Mouse (Mus musculus) neural tube, embryonic 13.5 days (tissue): ENCODE measurements at regions not wholly inside any gene's neighbourhood (a gene's known extent, or its start where the extent isn't known, plus 50 kb on each side); places are given as distances from the start of the nearest gene placed in this dataset.

Experiments
- ATAC-seq: fragments of 200-750 bp; cut with Nextera tagmentation; 2 replicates; pipeline ENCODE4 v1.8.0; 2017; ENCODE audit warnings: low read depth, mild to moderate bottlenecking, moderate TSS enrichment, moderate library complexity
- H3K27ac ChIP-seq: fragments of 300-500 bp; sonication (generic); replicated peaks from 2 replicates; pipeline ENCODE4 v1.5.1; 2015; ENCODE audit warnings: moderate library complexity, mild to moderate bottlenecking, inconsistent platforms
- H3K27me3 ChIP-seq: fragments of 300-500 bp; sonication (generic); 2 replicates; pipeline ENCODE4 v1.6.1; 2015; ENCODE audit warnings: mild to moderate bottlenecking, inconsistent platforms
- H3K36me3 ChIP-seq: fragments of 300-500 bp; sonication (generic); 2 replicates; pipeline ENCODE4 v1.6.1; 2015; ENCODE audit warnings: mild to moderate bottlenecking, inconsistent platforms
- H3K4me1 ChIP-seq: fragments of 300-500 bp; sonication (generic); replicated peaks from 2 replicates; pipeline ENCODE4 v1.6.1; 2015; ENCODE audit warnings: inconsistent platforms
- H3K4me2 ChIP-seq: fragments of 300-500 bp; sonication (generic); 2 replicates; pipeline ENCODE4 v1.6.1; 2015; ENCODE audit warnings: inconsistent platforms, mild to moderate bottlenecking, moderate library complexity
- H3K4me3 ChIP-seq: fragments of 300-500 bp; sonication (generic); 2 replicates; pipeline ENCODE4 v1.5.1; 2015; ENCODE audit warnings: mild to moderate bottlenecking, inconsistent platforms
- H3K9ac ChIP-seq: fragments of 300-500 bp; sonication (generic); 2 replicates; pipeline ENCODE4 v1.6.1; 2015; ENCODE audit warnings: moderate library complexity, mild to moderate bottlenecking, inconsistent platforms
- H3K9me3 ChIP-seq: fragments of 300-500 bp; sonication (generic); 2 replicates; pipeline ENCODE4 v1.6.1; 2016; ENCODE audit warnings: inconsistent platforms
- WGBS: fragments of 180-500 bp; shearing (Covaris S2); methylation state at CpG from one replicate; pipeline ENCODE4 v1.1.7; 2015; 5-methylcytosine and 5-hydroxymethylcytosine counted together

- no peak overlapping the region for H3K9ac ChIP-seq
- H3K27ac ChIP-seq = no peak overlapping the region
- 0 out of 2 replicates have a peak, but pooled peaks cover 2% of the 10 kb centered on the region for H3K9me3 ChIP-seq
- H3K36me3 ChIP-seq = no peaks in the 10 kb centered on the region
- H3K4me2 ChIP-seq = no peak overlapping the region
- no peaks in the 10 kb centered on the region for H3K27me3 ChIP-seq
- no peak for ATAC-seq
- WGBS = 85% methylated on average over 2 of the region's 2 CpGs
- H3K4me3 ChIP-seq = no peak overlapping the region
- H3K4me1 ChIP-seq = no peaks in the 10 kb centered on the region
Measured at GRCm38 (mm10) chr15:59886036-59886435, 130.4 kb downstream of the 4933412E24Rik start.

- ATAC-seq = no peak
- WGBS = 80% methylated on average over 5 of the region's 5 CpGs
- Histone ChIP-seq H3K9ac (no peak overlapping the region), H3K27ac (no peak overlapping the region), H3K4me1 (no peaks in the 10 kb centered on the region), H3K4me2 (no peak overlapping the region), H3K27me3 (no peaks in the 10 kb centered on the region), H3K4me3 (no peak overlapping the region), H3K36me3 (no peaks in the 10 kb centered on the region), H3K9me3 (0 out of 2 replicates have a peak, but pooled peaks cover 2% of the 10 kb centered on the region)
Measured at GRCm38 (mm10) chr15:59882444-59882843, 134.0 kb downstream of the 4933412E24Rik start.

GRCm38 (mm10) chr15:59880426-59880825 is 136.0 kb downstream of the 4933412E24Rik start:
- no peak overlapping the region for H3K9ac ChIP-seq
- WGBS = 94% methylated on average over 5 of the region's 5 CpGs
- ATAC-seq = no peak

GRCm38 (mm10) chr15:59879311-59879710 is 137.1 kb downstream of the 4933412E24Rik start:
- 92% methylated on average over 4 of the region's 4 CpGs for WGBS
- ATAC-seq = no peak
- H3K9ac ChIP-seq = no peak overlapping the region

More at GRCm38 (mm10) chr15:59880426-59880825, 136.0 kb downstream of the 4933412E24Rik start:
- no peaks in the 10 kb centered on the region for H3K36me3 ChIP-seq
- no peak overlapping the region for H3K4me2 ChIP-seq
- no peak overlapping the region for H3K27ac ChIP-seq
- no peaks in the 10 kb centered on the region for H3K4me1 ChIP-seq
- no peak overlapping the region for H3K4me3 ChIP-seq
- H3K9me3 ChIP-seq = 0 out of 2 replicates have a peak, but pooled peaks cover 2% of the 10 kb centered on the region
- H3K27me3 ChIP-seq = no peaks in the 10 kb centered on the region

GRCm38 (mm10) chr15:59876279-59876742 is 140.1 kb downstream of the 4933412E24Rik start:
- Histone ChIP-seq H3K4me3 (no peak overlapping the region), H3K9ac (no peak overlapping the region), H3K36me3 (no peaks in the 10 kb centered on the region), H3K4me1 (no peaks in the 10 kb centered on the region), H3K27ac (no peak overlapping the region), H3K9me3 (no peaks in the 10 kb centered on the region), H3K4me2 (no peak overlapping the region), H3K27me3 (no peaks in the 10 kb centered on the region)
- WGBS = 63% methylated on average over 7 of the region's 7 CpGs
- ATAC-seq = no peak

More at GRCm38 (mm10) chr15:59879311-59879710, 137.1 kb downstream of the 4933412E24Rik start:
- no peak overlapping the region for H3K27ac ChIP-seq
- H3K4me3 ChIP-seq = no peak overlapping the region
- no peaks in the 10 kb centered on the region for H3K4me1 ChIP-seq
- no peaks in the 10 kb centered on the region for H3K27me3 ChIP-seq
- H3K36me3 ChIP-seq = no peaks in the 10 kb centered on the region
- no peak overlapping the region for H3K4me2 ChIP-seq
- H3K9me3 ChIP-seq = no peaks in the 10 kb centered on the region

- Histone ChIP-seq H3K9me3 (peaks cover 3% of the 10 kb centered on the region; the same call in 1 of the 2 replicates), H3K4me2 (no peak overlapping the region), H3K27ac (no peak overlapping the region), H3K9ac (no peak overlapping the region), H3K4me3 (no peak overlapping the region), H3K4me1 (no peaks in the 10 kb centered on the region), H3K36me3 (no peaks in the 10 kb centered on the region), H3K27me3 (no peaks in the 10 kb centered on the region)
- ATAC-seq = no peak
- 92% methylated on average over 8 of the region's 8 CpGs for WGBS
Measured at GRCm38 (mm10) chr15:59866701-59867100, 149.7 kb downstream of the 4933412E24Rik start.

- H3K4me2 ChIP-seq = 0 out of 2 replicates have a peak overlapping the region, but pooled peaks have one; percentile 15
- no peak overlapping the region for H3K9ac ChIP-seq
- WGBS = 52% methylated on average over 18 of the region's 18 CpGs
- H3K27ac ChIP-seq = no peak overlapping the region
- no peaks in the 10 kb centered on the region for H3K36me3 ChIP-seq
- no peaks in the 10 kb centered on the region for H3K27me3 ChIP-seq
- H3K4me1 ChIP-seq = no peaks in the 10 kb centered on the region
- no peak overlapping the region for H3K4me3 ChIP-seq
- ATAC-seq = no peak
- no peaks in the 10 kb centered on the region for H3K9me3 ChIP-seq
Measured at GRCm38 (mm10) chr15:59864746-59865499, 151.5 kb downstream of the 4933412E24Rik start.

- H3K27ac ChIP-seq = no peak overlapping the region
- no peak overlapping the region for H3K4me3 ChIP-seq
- no peak overlapping the region for H3K4me2 ChIP-seq
- no peaks in the 10 kb centered on the region for H3K9me3 ChIP-seq
- H3K9ac ChIP-seq = no peak overlapping the region
- H3K36me3 ChIP-seq = no peaks in the 10 kb centered on the region
- H3K4me1 ChIP-seq = no peaks in the 10 kb centered on the region
- no peak for ATAC-seq
- H3K27me3 ChIP-seq = no peaks in the 10 kb centered on the region
- 85% methylated on average over 12 of the region's 12 CpGs for WGBS
Measured at GRCm38 (mm10) chr15:59852271-59853000, 164.0 kb downstream of the 4933412E24Rik start.

GRCm38 (mm10) chr15:59845158-59845739 is 171.2 kb downstream of the 4933412E24Rik start:
- Histone ChIP-seq H3K4me3 (no peak overlapping the region), H3K27ac (no peak overlapping the region), H3K36me3 (no peaks in the 10 kb centered on the region), H3K4me1 (no peaks in the 10 kb centered on the region), H3K9me3 (no peaks in the 10 kb centered on the region), H3K9ac (no peak overlapping the region), H3K4me2 (no peak overlapping the region), H3K27me3 (no peaks in the 10 kb centered on the region)
- 84% methylated on average over 7 of the region's 7 CpGs for WGBS
- no peak for ATAC-seq

GRCm38 (mm10) chr15:59836631-59837030 is 179.8 kb downstream of the 4933412E24Rik start:
- H3K27me3 ChIP-seq = no peaks in the 10 kb centered on the region
- H3K9me3 ChIP-seq = no peaks in the 10 kb centered on the region
- no peak overlapping the region for H3K9ac ChIP-seq
- ATAC-seq = no peak
- no peaks in the 10 kb centered on the region for H3K36me3 ChIP-seq
- no peaks in the 10 kb centered on the region for H3K4me1 ChIP-seq
- 84% methylated on average over 5 of the region's 5 CpGs for WGBS
- no peak overlapping the region for H3K4me2 ChIP-seq
- H3K4me3 ChIP-seq = no peak overlapping the region
- H3K27ac ChIP-seq = no peak overlapping the region

GRCm38 (mm10) chr15:59833232-59833631 is 183.2 kb downstream of the 4933412E24Rik start:
- no peak overlapping the region for H3K4me3 ChIP-seq
- ATAC-seq = no peak
- WGBS = 80% methylated on average over 3 of the region's 3 CpGs
- no peaks in the 10 kb centered on the region for H3K36me3 ChIP-seq
- H3K4me1 ChIP-seq = peaks cover 2% of the 10 kb centered on the region; the same call in 1 of the 2 replicates
- H3K27ac ChIP-seq = no peak overlapping the region
- no peak overlapping the region for H3K4me2 ChIP-seq
- H3K9me3 ChIP-seq = no peaks in the 10 kb centered on the region
- H3K27me3 ChIP-seq = no peaks in the 10 kb centered on the region
- no peak overlapping the region for H3K9ac ChIP-seq

GRCm38 (mm10) chr15:59831481-59831880 is 184.9 kb downstream of the 4933412E24Rik start:
- no peak for ATAC-seq
- no peak overlapping the region for H3K4me3 ChIP-seq
- H3K4me2 ChIP-seq = no peak overlapping the region
- H3K27ac ChIP-seq = no peak overlapping the region
- peaks cover 10% of the 10 kb centered on the region; the same call in 1 of the 2 replicates for H3K4me1 ChIP-seq
- no peak overlapping the region for H3K9ac ChIP-seq
- H3K36me3 ChIP-seq = no peaks in the 10 kb centered on the region
- no peaks in the 10 kb centered on the region for H3K27me3 ChIP-seq
- no peaks in the 10 kb centered on the region for H3K9me3 ChIP-seq
- 85% methylated on average over 2 of the region's 2 CpGs for WGBS
